20 mouse cellular contexts compared by ENCODE assay signal in genomic region chr1:82858236-82858635, GRCm38 (mm10). TPM values are rescaled to one million over a fixed set of nuclear protein-coding genes. Genes with fewer than 3 reads are reported as not detected.
"Had no signal": no experiment of that assay in that cellular context is flagged by ENCODE, and none has a peak within 500 bp of the region (broad histone marks: within the 10 kb centered on the region; RNA-seq: fewer than 3 reads in every experiment).

No protein-coding gene starts in this region.

- H3K27me3 ChIP-seq: megakaryocyte, embryonic 14.5 days; midbrain, embryonic 13.5 days; midbrain, embryonic 15.5 days; neural tube, embryonic 12.5 days; stomach, embryonic 15.5 days had no signal

- H3K4me1 ChIP-seq: midbrain, embryonic 13.5 days; midbrain, embryonic 15.5 days; neural tube, embryonic 12.5 days; stomach, embryonic 15.5 days had no signal

- H3K9ac ChIP-seq: lung, embryonic 14.5 days; midbrain, embryonic 13.5 days; midbrain, embryonic 15.5 days; neural tube, embryonic 12.5 days; stomach, embryonic 15.5 days had no signal

- H3K9me3 ChIP-seq: megakaryocyte, embryonic 14.5 days; midbrain, embryonic 13.5 days; midbrain, embryonic 15.5 days; neural tube, embryonic 12.5 days; stomach, embryonic 15.5 days had no signal

- DNase-seq: lung, adult 18-20 months; lung, embryonic 14.5 days; lung, postnatal 14 days; lung, postnatal 36 days; right cerebral cortex, postnatal 14 days; thymus, adult 2 months; thymus, postnatal 25 days had no signal

- H3K27ac ChIP-seq: midbrain, embryonic 13.5 days; midbrain, embryonic 15.5 days; neural tube, embryonic 12.5 days; stomach, embryonic 15.5 days; stomach, postnatal 0 days had no signal

- H3K4me3 ChIP-seq: megakaryocyte, embryonic 14.5 days; midbrain, embryonic 13.5 days; midbrain, embryonic 15.5 days; neural tube, embryonic 12.5 days; stomach, embryonic 15.5 days had no signal

- H3K4me2 ChIP-seq: lung, embryonic 14.5 days; midbrain, embryonic 11.5 days; midbrain, embryonic 13.5 days; midbrain, embryonic 15.5 days; neural tube, embryonic 12.5 days; stomach, embryonic 15.5 days had no signal

- ATAC-seq: midbrain, embryonic 13.5 days; midbrain, embryonic 15.5 days had no signal

RNA-seq across cellular contexts. Expression of gene A030005L19Rik, which starts 54.9 kb away (rescaled TPM):
- total RNA-seq: megakaryocyte progenitor cell, adult 5-6 weeks; midbrain, postnatal 0 days; monocyte, adult 5-6 weeks; neutrophil, adult 5-6 weeks had no signal
- polyA plus RNA-seq: lung, embryonic 14.5 days; lung, embryonic 16.5 days; neural tube, embryonic 14.5 days; stomach, embryonic 15.5 days; stomach, postnatal 0 days had no signal
